Mouse (Mus musculus): ENCODE results near the gene Gm28729. TPM values are rescaled to one million over a fixed set of nuclear protein-coding genes. Genes with fewer than 3 reads are reported as not detected.
"Not testable (repeated sequence)": the region's sequence is repeated elsewhere in the genome, so short reads cannot be mapped to it uniquely, and the experiment has no call there.

Gm28729 gene
- total and polyA plus RNA-seq, 2 experiments from 2014 or later = 0.33 to 0.52 TPM

DNA sequence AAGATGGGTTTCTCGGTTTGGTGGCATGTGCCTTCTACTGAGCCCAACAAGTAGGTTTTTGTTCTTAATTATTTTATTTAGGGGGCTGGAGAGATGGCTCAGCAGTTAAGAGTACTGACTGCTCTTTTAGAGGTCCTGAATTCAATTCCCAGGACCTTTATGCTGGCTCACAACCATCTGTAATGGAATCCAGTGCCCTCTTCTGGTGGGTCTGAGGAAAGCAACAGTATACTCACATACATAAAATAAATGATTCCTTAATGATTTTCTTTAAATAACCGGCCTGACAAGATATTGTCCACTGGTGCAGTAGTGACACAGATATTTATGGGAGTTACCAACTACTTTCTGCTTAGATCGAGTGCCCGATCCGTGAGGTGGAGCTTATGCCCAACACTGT, 1.9 kb downstream of the Gm28729 start:
- Histone ChIP-seq H3K27me3 (ENCODE audit: insufficient read depth, low read length) (no peaks in the 10 kb centered on the region), H3K4me3 (ENCODE audit: low read depth, low read length) (no peak overlapping the region), H3K9ac (no peak overlapping the region), H3K27ac (ENCODE audit: low read depth, low read length) (no peak overlapping the region), H3K9me3 (ENCODE audit: low read length) (no peaks in the 10 kb centered on the region), H3K4me1 (ENCODE audit: insufficient read depth) (no peaks in the 10 kb centered on the region), H3K4me2 (ENCODE audit: low read depth) (no peak overlapping the region), H3K36me3 (ENCODE audit: insufficient read depth) (no peaks in the 10 kb centered on the region)
- no peak for TF ChIP-seq CTCF (IDR thresholded peaks at IDR 0.05; ENCODE audit: low read depth)
- WGBS = 93% methylated on average over 5 of the region's 5 CpGs
- DNase-seq (no peak), ATAC-seq (no peak)

DNA sequence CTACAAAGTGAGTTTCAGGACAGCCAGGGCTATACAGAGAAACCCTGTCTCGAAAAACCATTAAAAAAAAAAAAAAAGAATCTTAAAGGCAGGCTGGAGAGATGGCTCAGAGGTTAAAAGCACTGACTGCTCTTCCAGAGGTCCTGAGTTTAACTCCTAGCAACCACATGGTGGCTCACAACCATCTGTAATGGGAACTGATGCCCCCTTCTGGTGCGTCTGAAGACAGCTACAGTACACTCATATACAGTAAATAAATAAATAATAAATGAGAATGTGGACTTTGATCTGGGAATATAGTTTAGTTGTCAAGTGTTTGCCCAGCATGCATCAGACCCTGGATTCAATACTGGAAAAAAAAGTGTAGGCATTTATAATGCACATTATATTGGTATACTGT, 3.5 kb downstream of the Gm28729 start:
- DNase-seq; H3K4me3 ChIP-seq (ENCODE audit: low read depth, low read length); H3K9ac ChIP-seq; H3K9me3 ChIP-seq (ENCODE audit: low read length); ATAC-seq; H3K4me2 ChIP-seq (ENCODE audit: low read depth); H3K27ac ChIP-seq (ENCODE audit: low read depth, low read length); H3K36me3 ChIP-seq (ENCODE audit: insufficient read depth); H3K27me3 ChIP-seq (ENCODE audit: insufficient read depth, low read length); H3K4me1 ChIP-seq (ENCODE audit: insufficient read depth): not testable (repeated sequence)
- 77% methylated on average over 2 of the region's 2 CpGs for WGBS
- peak; percentile 19; the same call in 1 of the 2 replicates for TF ChIP-seq CTCF (IDR thresholded peaks at IDR 0.05; ENCODE audit: low read depth)

DNA sequence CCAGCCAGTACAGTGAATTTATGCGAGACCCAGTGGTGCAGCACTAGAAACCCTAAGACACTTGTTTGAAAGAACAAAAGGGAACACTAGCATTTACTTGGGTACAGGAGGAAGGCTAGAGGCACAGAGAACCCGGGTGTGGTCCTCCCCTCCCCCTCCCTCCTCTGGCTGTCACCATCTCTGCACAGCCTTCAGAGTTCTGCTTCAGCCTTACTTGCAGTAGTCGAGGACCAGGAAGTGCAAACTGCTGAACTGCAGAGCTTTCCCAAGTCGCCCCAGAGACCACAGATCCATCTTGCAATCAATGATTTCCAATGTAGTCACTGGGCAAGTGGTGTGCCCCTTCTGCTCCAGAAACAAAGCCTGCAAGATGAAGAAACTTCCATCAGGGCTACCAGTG, 7.6 kb downstream of the Gm28729 start:
- Histone ChIP-seq H3K9me3 (ENCODE audit: low read length) (no peaks in the 10 kb centered on the region), H3K4me3 (ENCODE audit: low read depth, low read length) (no peak overlapping the region), H3K36me3 (ENCODE audit: insufficient read depth) (no peaks in the 10 kb centered on the region), H3K27me3 (ENCODE audit: insufficient read depth, low read length) (no peaks in the 10 kb centered on the region), H3K27ac (ENCODE audit: low read depth, low read length) (no peak overlapping the region), H3K9ac (no peak overlapping the region), H3K4me2 (ENCODE audit: low read depth) (no peak overlapping the region), H3K4me1 (ENCODE audit: insufficient read depth) (no peaks in the 10 kb centered on the region)
- WGBS = 39% methylated on average over 4 of the region's 4 CpGs
- no peak for TF ChIP-seq CTCF (IDR thresholded peaks at IDR 0.05; ENCODE audit: low read depth)
- ATAC-seq (no peak), DNase-seq (no peak)

DNA sequence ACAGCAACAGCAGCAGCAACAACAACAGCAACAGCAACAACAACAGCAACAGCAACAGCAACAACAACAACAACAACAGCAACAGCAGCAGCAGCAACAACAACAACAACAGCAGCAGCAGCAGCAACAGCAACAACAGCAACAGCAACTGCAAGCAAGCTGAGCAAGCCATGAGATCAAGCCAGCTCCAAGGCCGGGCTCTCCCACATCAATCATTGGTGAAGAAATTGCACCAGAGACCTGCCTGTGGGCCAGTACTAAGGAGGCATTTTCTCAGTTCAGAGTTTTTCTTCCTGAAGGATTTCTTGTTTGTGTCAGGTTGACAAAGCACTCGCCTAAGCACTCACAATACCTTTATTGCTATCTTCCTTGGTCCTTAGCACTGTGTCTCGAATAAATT, 8.3 kb downstream of the Gm28729 start:
- Histone ChIP-seq H3K4me1 (ENCODE audit: insufficient read depth) (no peaks in the 10 kb centered on the region), H3K36me3 (ENCODE audit: insufficient read depth) (no peaks in the 10 kb centered on the region), H3K4me3 (ENCODE audit: low read depth, low read length) (no peak overlapping the region), H3K27ac (ENCODE audit: low read depth, low read length) (no peak overlapping the region), H3K4me2 (ENCODE audit: low read depth) (no peak overlapping the region), H3K9ac (no peak overlapping the region), H3K27me3 (ENCODE audit: insufficient read depth, low read length) (no peaks in the 10 kb centered on the region), H3K9me3 (ENCODE audit: low read length) (no peaks in the 10 kb centered on the region)
- ATAC-seq (no peak), DNase-seq (no peak)
- TF ChIP-seq CTCF (IDR thresholded peaks at IDR 0.05; ENCODE audit: low read depth) = no peak
- WGBS = 77% methylated on average over 3 of the region's 3 CpGs

DNA sequence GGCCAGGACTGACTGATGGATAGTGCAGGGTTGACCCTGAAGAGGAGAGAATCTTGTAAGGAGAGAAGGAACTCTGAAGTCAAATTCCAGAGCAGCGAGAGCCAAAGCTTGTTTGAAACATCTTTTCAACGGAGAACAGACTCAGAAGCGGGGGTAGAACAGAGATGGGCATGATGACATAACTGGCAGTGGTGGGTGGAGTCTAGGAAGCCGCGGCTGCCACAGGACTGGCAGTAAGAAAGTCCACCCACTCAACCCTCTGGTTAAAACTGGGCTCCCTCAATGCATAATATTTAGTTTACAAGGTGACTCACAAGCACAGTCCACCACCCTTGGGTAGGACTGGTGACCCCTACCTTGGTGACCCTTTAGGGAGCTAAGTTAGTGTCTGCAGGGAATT, 9.3 kb downstream of the Gm28729 start:
- H3K4me2 ChIP-seq (ENCODE audit: low read depth) = no peak overlapping the region
- no peak overlapping the region for H3K27ac ChIP-seq (ENCODE audit: low read depth, low read length)
- no peak overlapping the region for H3K4me3 ChIP-seq (ENCODE audit: low read depth, low read length)
- DNase-seq (no peak), ATAC-seq (no peak)
- H3K9ac ChIP-seq = no peak overlapping the region
- H3K36me3 ChIP-seq (ENCODE audit: insufficient read depth) = no peaks in the 10 kb centered on the region
- no peak for TF ChIP-seq CTCF (IDR thresholded peaks at IDR 0.05; ENCODE audit: low read depth)
- H3K4me1 ChIP-seq (ENCODE audit: insufficient read depth) = no peaks in the 10 kb centered on the region
- H3K27me3 ChIP-seq (ENCODE audit: insufficient read depth, low read length) = no peaks in the 10 kb centered on the region
- WGBS = 88% methylated on average over 5 of the region's 5 CpGs
- H3K9me3 ChIP-seq (ENCODE audit: low read length) = no peaks in the 10 kb centered on the region

DNA sequence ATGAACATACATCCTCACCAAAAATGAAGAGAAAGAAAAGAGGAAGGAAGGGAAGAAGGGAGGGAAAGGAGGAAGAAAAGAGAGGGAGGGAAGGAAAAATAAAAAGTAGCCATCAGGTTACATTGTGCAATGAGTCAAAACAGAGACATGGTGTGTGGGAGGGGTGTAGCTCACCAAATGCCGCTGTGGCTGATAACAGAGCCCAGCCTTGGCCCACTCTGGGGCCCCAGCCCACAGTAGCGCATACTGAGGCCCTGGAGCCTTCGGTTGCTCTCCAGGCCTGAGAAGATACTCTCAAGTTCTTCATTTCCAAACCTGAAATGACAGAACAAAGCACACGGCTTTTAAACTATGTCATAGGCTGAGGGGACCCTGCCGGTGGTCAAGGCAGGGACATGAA, 10.8 kb downstream of the Gm28729 start:
- Histone ChIP-seq H3K9me3 (ENCODE audit: low read length) (no peaks in the 10 kb centered on the region), H3K27me3 (ENCODE audit: insufficient read depth, low read length) (no peaks in the 10 kb centered on the region), H3K9ac (no peak overlapping the region), H3K4me3 (ENCODE audit: low read depth, low read length) (no peak overlapping the region), H3K4me1 (ENCODE audit: insufficient read depth) (no peaks in the 10 kb centered on the region), H3K27ac (ENCODE audit: low read depth, low read length) (no peak overlapping the region), H3K36me3 (ENCODE audit: insufficient read depth) (no peaks in the 10 kb centered on the region), H3K4me2 (ENCODE audit: low read depth) (no peak overlapping the region)
- ATAC-seq (no peak), DNase-seq (no peak)
- 93% methylated on average over 5 of the region's 5 CpGs for WGBS
- no peak for TF ChIP-seq CTCF (IDR thresholded peaks at IDR 0.05; ENCODE audit: low read depth)

DNA sequence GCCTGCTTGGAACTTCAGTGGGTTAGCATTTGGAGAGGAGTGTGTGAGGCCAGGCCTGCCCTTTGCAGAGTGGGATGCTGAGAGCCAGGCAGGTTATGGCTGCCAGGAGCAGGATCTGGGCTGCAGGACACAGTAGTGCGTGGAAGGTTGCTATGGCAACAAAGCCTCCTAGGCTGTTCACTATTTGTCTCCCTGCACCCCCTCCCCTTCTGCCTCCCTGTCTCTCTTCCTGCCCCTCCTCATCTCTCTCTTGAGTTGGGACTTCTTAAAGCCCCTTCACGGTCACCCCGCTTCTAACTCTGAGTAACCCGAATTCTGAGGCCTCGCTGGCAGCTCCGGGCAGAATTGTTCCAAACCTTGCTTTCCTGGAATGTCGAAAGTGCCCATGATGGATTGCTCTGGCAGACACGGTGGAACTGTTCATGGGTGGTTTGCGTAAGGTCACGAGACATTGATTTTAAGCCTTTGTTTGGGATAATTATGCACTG, 19.0 kb downstream of the Gm28729 start:
- Histone ChIP-seq H3K9me3 (ENCODE audit: low read length) (no peaks in the 10 kb centered on the region), H3K9ac (no peak overlapping the region), H3K27me3 (ENCODE audit: insufficient read depth, low read length) (no peaks in the 10 kb centered on the region), H3K36me3 (ENCODE audit: insufficient read depth) (no peaks in the 10 kb centered on the region), H3K4me3 (ENCODE audit: low read depth, low read length) (no peak overlapping the region), H3K4me2 (ENCODE audit: low read depth) (no peak overlapping the region), H3K4me1 (ENCODE audit: insufficient read depth) (no peaks in the 10 kb centered on the region), H3K27ac (ENCODE audit: low read depth, low read length) (no peak overlapping the region)
- peak; percentile 70 for DNase-seq
- peak; percentile 96 for ATAC-seq
- 23% methylated on average over 10 of the region's 10 CpGs for WGBS
- TF ChIP-seq CTCF (IDR thresholded peaks at IDR 0.05; ENCODE audit: low read depth) = no peak

DNA sequence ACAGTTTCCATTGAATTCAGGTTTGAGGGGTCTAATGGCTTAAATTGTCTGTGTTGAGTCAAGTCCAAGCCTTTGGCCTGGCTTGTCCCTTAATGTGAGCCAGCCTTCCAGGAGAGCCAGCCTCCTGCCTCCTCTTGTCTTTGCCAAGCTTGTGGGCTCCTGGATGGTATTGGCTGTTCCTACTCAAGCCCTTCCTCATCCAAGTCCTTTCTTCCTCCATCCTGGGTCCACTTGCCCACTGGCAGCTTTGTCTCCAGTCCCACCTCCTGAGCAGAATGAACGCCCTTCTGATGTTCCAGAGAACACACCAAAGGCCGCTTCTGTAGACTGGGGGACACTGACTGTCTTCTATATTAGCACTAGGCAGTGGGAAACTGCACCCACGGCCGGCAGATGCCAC, 19.9 kb downstream of the Gm28729 start:
- ATAC-seq (no peak), DNase-seq (no peak)
- no peak for TF ChIP-seq CTCF (IDR thresholded peaks at IDR 0.05; ENCODE audit: low read depth)
- Histone ChIP-seq H3K4me2 (ENCODE audit: low read depth) (no peak overlapping the region), H3K36me3 (ENCODE audit: insufficient read depth) (no peaks in the 10 kb centered on the region), H3K27me3 (ENCODE audit: insufficient read depth, low read length) (no peaks in the 10 kb centered on the region), H3K27ac (ENCODE audit: low read depth, low read length) (peak overlapping the region; percentile 10; the same call in 1 of the 2 replicates), H3K4me3 (ENCODE audit: low read depth, low read length) (no peak overlapping the region), H3K4me1 (ENCODE audit: insufficient read depth) (no peaks in the 10 kb centered on the region), H3K9ac (no peak overlapping the region), H3K9me3 (ENCODE audit: low read length) (no peaks in the 10 kb centered on the region)
- 95% methylated on average over 4 of the region's 4 CpGs for WGBS
